Mouse (Mus musculus) gastrocnemius, postnatal 25 days (tissue): Measurements from ENCODE around the gene Fpr1. TPM values are rescaled to one million over a fixed set of nuclear protein-coding genes. Genes with fewer than 3 reads are reported as not detected.
"Not testable (repeated sequence)": the region's sequence is repeated elsewhere in the genome, so short reads cannot be mapped to it uniquely, and the experiment has no call there.

ENCODE experiments used
- DNase-seq: peaks from one replicate; pipeline ENCODE4 v3.0.0; 2022
- long read RNA-seq, 2 experiments: library from polyadenylated mRNA; stranded (forward); transcript quantifications; one replicate each; pipeline ENCODE4 v2.0.0; 2021
- total RNA-seq, 2 experiments: library from RNA; stranded (reverse); gene quantifications; 1 replicate in 1 of 2; 2 replicates in 1 of 2; pipeline ENCODE4 v1.2.3; 2021

Gene Fpr1
- total RNA-seq: not detected
- long read RNA-seq, experiment 1: 0 reads
- long read RNA-seq, experiment 2: 0 reads

- DNase-seq: no peak
Measured at GRCm38 (mm10) chr17:17883840-17884239, at the start of gene Fpr1. TSS of gene Fpr1 (minus strand) at chr17:17883940.

- DNase-seq: no peak
Measured at GRCm38 (mm10) chr17:17917782-17918181, 34.0 kb upstream of the Fpr1 start.

GRCm38 (mm10) chr17:17917376-17917775, 33.6 kb upstream of the Fpr1 start:
- no peak for DNase-seq

GRCm38 (mm10) chr17:17912618-17913017, 28.9 kb upstream of the Fpr1 start:
- not testable (repeated sequence) for DNase-seq

- DNase-seq: peak; percentile 76
Measured at GRCm38 (mm10) chr17:17909636-17910421, 26.1 kb upstream of the Fpr1 start.

GRCm38 (mm10) chr17:17900768-17901167, 17.0 kb upstream of the Fpr1 start:
- DNase-seq: no peak

- no peak for DNase-seq
Measured at GRCm38 (mm10) chr17:17899268-17899667, 15.5 kb upstream of the Fpr1 start.

GRCm38 (mm10) chr17:17896039-17896438, 12.3 kb upstream of the Fpr1 start:
- DNase-seq: no peak

GRCm38 (mm10) chr17:17889732-17890425, 6.1 kb upstream of the Fpr1 start:
- no peak for DNase-seq

- DNase-seq: no peak
Measured at GRCm38 (mm10) chr17:17887774-17888248, 4.1 kb upstream of the Fpr1 start, which contains the start of the genes Fpr2 and Fpr3. TSS of gene Fpr2 (plus strand) at chr17:17887824. TSS of gene Fpr3 (plus strand) at chr17:17887852.

GRCm38 (mm10) chr17:17882672-17883071, 1.1 kb downstream of the Fpr1 start:
- DNase-seq: no peak

- DNase-seq: no peak
Measured at GRCm38 (mm10) chr17:17879347-17879746, 4.4 kb downstream of the Fpr1 start.

GRCm38 (mm10) chr17:17871697-17872096, 12.0 kb downstream of the Fpr1 start:
- no peak for DNase-seq

GRCm38 (mm10) chr17:17870892-17871550, 12.7 kb downstream of the Fpr1 start:
- DNase-seq: no peak

- peak; percentile 18 for DNase-seq
Measured at GRCm38 (mm10) chr17:17866801-17867469, 16.8 kb downstream of the Fpr1 start.

- no peak for DNase-seq
Measured at GRCm38 (mm10) chr17:17865168-17865567, 18.6 kb downstream of the Fpr1 start.

GRCm38 (mm10) chr17:17862360-17862759, 21.4 kb downstream of the Fpr1 start:
- DNase-seq: peak; percentile 18

GRCm38 (mm10) chr17:17860110-17860509, 23.6 kb downstream of the Fpr1 start:
- DNase-seq: no peak

GRCm38 (mm10) chr17:17857446-17857845, 26.3 kb downstream of the Fpr1 start:
- DNase-seq: no peak

GRCm38 (mm10) chr17:17856612-17857011, 27.1 kb downstream of the Fpr1 start:
- no peak for DNase-seq

- no peak for DNase-seq
Measured at GRCm38 (mm10) chr17:17855064-17855838, 28.5 kb downstream of the Fpr1 start, which contains the start of gene Has1. TSS of gene Has1 (minus strand) at chr17:17855205.
